Mouse (Mus musculus) embryo, embryonic 10.5 days (tissue): ENCODE data around the gene Atp11a.

Source experiments
- DNase-seq: peaks from one replicate; pipeline ENCODE4 v3.0.0-alpha.2; 2015; ENCODE audit warnings: low spot score

Gene Atp11a

GRCm38 (mm10) chr8:12772319-12772718, 15.5 kb downstream of the Atp11a start:
- DNase-seq = no peak

- no peak for DNase-seq
Measured at GRCm38 (mm10) chr8:12773914-12774313, 17.1 kb downstream of the Atp11a start.

DNA sequence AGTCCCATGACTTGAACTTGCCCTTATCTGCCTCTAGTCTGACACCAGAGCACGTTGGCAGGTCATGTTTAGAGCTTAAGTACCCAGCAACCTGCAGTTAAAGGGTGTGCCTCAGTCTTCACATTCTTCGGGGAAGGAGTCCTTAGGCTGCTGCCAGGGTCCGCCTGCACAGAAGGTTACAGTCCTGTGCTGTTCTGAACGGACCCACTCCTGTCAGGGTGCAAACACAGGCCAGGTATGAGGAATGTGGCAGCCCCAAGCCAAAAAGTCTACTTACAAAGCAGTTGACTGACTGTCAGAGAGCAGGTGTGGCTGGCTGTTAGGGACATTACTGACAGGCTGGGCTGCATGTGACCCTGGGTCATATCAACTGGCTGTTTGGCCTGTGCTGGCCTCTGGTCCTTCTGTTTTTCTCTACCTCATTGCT, 18.1 kb downstream of the Atp11a start:
- no peak for DNase-seq

- no peak for DNase-seq
Measured at GRCm38 (mm10) chr8:12775302-12775975, 18.6 kb downstream of the Atp11a start.

GRCm38 (mm10) chr8:12776166-12776565, 19.4 kb downstream of the Atp11a start:
- no peak for DNase-seq

- DNase-seq = no peak
Measured at GRCm38 (mm10) chr8:12777171-12777570, 20.4 kb downstream of the Atp11a start.

DNA sequence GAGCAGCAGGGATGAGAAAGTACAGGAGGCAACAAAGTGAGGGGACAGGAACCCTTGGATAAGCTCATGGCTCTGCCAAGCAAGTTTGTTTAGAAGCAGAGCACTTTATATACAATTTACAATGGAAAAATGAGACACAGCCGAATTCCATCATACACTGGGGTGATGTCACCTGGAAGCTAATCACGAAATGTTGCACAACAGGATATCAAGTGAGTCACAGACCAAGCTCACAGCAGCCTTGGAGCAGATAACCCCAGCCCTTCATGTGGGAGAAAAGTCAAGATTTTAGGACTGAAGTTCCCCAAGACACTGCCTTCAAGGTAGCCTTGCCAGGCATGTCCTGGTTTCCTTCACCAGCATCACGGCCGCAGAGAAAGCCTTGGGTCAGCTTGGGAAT, 22.7 kb downstream of the Atp11a start:
- no peak for DNase-seq

DNA sequence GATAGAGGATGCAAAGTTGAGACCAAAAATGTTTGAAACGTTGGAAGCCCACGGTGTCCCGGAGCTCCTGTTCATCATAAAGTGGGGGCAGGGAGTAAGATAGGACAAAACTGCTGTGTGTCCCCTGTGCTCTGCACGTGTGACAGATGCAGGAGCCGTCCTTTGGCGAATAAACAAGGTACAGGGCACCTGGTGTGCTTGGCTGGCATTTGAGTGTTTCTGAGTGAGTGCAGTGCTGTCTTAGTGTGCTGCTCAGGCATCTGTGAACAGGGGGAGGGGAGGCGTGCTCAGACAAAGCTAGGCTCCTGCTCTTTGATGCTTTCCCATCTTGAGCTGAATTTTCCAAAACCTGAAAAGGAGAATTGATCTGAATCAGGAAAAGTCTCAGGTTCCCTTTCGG, 28.7 kb downstream of the Atp11a start:
- DNase-seq = no peak

DNA sequence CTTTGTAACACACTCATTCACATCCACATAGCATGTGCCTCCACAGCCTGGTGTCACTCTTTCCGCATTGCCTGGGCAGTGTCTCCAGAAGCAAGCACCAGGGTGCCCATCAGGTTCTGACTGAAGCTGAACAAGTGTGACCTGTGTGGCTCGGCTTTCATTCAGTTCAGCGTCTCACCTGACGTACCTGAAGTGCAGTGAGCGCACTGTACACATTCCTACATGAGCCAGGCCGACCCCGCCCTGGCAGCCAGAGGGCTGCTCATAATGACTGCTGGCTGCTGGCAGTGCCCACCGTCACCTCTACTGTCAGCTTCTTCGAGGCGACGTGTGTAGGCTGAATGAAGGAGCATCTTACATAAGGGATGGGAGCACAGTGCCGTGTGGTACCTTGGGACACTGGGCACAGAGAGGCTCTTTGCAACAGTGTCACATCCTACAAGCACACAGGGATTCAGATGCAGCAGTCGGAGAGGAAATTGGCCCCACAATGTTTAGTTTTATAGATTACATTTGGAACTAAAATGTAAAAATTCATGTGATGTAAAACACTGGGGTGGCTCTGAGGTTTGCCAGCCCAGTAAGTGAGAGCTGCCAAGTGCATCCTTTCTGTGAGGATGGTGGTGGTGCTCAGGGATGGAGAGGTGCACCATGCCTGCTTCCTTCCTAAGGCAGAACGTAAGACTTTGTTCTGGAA, 29.6 kb downstream of the Atp11a start:
- no peak for DNase-seq

DNA sequence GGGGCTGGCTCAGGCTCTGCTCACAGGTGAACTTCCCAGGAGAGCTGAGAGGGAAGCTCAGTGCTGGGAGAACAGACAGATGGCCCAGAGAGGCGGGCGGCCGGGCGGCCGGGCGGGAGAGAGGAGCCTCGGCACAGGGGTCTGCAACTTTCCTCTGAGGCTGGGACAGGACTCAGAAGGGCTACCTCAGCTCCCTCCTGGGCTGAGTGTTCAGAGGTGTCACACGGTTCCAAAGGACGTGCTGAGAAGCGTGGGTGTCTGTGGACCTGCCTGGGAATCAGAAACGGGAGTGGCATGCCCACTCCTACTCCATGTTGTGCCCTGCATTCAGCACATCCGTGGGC, 30.1 kb downstream of the Atp11a start:
- no peak for DNase-seq

DNA sequence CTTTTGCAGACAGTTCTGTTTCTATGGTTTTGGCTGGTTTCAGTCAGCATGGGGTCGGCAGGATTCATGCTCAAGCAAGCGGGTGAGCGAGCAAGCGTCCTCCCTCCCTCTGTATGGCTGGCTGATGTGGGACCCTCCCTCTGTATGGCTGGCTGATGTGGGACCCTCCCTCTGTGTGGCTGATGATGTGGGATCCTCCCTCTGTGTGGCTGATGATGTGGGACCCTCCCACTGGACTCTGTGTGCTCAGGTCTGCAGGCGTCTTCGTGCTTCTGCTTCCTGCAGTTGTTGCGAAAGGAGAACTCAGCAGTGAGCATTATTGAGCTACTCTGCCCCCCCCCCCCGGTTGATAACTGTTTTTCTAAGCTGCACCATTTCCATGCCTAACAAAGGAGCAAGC, 30.6 kb downstream of the Atp11a start:
- DNase-seq = no peak

DNA sequence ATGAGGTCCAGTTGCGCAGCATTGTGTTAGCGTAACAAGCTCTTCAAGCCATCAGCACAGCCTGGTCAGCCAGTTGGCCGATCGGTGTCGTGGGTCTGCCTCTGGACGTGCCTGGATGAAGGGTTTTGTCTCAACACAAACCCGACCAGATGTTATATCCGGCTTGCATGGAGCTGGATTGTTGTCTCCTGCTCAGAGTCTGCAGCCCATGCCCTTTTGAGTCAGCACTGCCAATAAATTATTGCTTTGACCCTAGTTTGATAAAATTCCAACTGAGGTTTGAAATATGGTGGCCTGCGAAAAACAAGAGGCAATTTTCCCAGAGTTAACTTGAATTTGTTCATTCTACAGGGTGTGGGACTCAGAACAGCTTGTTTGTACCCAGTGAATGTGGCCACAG, 31.9 kb downstream of the Atp11a start:
- DNase-seq = no peak

GRCm38 (mm10) chr8:12795011-12795671, 38.3 kb downstream of the Atp11a start:
- DNase-seq = no peak

DNA sequence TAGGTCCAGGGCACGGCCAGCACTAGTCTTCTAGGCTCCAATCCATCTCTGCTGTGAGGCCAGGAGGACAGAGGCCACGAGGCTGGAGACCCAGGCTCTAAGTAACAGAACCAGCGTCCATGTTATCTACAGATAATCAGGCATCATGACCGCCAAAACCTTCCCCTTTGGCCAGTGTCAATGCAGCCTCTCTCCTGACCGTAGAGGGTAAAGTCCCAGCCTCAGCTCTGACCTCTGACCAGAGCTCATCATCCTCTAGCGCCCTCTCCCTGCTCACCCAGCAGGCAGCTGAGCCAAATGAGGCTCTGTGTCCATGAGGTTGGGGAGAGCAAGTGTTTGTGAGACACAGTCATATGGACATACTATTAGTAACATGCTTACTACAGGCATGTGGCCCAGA, 42.3 kb downstream of the Atp11a start:
- DNase-seq = no peak

- DNase-seq = peak; percentile 24
Measured at GRCm38 (mm10) chr8:12799832-12800231, 43.0 kb downstream of the Atp11a start.

DNA sequence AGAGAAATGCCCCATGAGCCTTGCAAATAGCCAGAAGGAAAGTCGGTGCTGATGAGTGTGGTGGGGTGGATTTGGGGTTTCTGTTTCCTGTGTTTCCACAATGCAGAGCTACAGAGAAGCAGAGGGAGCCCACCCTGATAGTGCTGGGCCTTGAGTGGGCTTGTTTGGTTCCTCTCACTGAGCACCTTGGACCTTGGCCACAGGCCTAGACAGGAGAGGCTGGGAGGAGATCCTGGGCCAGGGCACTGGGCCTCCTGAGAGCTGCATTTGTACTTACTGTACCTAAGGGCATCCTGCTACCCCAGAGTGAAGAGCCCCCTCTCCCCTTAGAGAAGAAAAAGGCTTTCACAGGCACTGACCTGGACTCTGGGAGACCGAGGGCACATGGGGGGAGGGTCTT, 43.4 kb downstream of the Atp11a start:
- no peak for DNase-seq

- no peak for DNase-seq
Measured at GRCm38 (mm10) chr8:12801586-12801985, 44.8 kb downstream of the Atp11a start.

- DNase-seq = no peak
Measured at GRCm38 (mm10) chr8:12803121-12803520, 46.3 kb downstream of the Atp11a start.

DNA sequence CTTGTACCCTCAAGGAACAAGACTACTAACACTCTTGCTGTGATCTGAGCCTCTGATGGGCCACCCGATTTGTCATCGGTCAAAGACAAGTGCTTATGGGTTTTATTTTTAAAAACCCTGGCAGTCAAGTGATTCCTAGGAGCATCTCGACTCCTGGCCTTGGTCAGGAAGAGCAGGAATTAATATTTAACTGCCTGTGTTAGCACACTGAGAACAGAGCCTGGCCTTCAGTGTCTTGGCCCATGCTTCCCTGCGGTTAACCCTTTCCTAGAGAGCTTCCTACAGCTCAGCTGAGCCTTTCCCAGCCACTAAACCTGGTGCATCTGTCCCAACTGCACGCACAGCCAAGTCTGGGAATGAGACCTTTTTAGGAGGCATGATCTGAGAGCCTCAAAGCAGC, 48.1 kb downstream of the Atp11a start:
- DNase-seq = no peak

- DNase-seq = no peak
Measured at GRCm38 (mm10) chr8:12805569-12805968, 48.8 kb downstream of the Atp11a start.

DNA sequence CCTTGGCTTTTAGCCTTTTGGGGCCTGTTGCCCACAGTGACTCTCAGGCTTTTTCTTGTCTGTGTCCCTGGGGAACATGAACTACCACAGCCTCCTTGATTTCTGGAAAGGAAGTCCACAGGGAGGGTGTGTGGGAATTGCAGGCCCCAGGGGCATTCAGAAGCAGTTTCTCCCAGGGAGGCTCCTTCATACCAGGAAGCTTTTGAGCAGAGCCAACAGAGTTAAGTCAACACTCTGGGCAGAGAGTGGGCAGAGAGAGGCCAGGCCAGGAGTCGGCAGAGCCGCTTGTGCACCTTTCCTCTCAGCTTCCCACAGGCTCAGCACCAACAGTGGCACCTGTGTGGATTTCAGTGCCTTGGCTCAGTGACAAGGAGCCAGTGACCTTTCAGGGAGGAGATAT, 51.2 kb downstream of the Atp11a start:
- DNase-seq = no peak

- DNase-seq = no peak
Measured at GRCm38 (mm10) chr8:12809516-12809915, 52.7 kb downstream of the Atp11a start.

DNA sequence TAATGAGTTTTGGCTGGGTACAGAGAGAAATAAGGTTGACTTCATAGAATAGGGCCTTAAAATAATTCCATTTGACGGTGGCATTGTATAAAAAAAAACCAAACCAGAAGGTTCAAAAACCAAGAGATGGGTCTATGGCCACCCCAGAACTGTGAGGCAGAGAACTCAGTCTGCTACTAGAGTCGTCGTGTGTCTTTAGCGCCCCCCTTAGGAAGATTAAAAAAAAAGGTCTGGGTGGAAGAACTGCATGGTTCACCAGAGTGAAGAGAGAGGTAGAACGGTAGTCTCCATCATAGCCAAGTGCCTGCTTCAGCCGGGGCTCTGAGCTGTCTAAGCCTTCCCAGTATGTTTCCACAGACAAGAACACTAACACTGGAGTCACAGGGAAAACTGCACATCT, 54.4 kb downstream of the Atp11a start:
- DNase-seq = peak; percentile 53

DNA sequence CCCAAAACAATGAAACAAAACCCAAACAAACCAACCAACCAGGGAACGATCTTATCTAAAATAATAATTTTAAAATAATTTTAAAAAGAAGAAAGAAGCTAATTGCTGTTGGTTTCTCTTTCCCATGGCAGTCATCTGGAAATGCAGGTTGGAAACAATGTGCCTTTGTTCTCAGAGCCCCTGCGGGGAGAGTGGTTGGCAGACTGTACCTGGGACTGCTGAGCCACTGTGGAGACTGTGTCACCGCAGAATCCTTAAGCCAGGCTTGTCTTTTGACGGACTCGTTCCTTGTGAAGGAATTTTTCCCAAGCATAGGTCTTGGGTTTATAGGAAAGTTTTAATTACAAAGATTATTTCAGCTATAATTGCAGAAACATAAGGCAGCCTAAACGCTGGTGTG, 59.6 kb downstream of the Atp11a start:
- no peak for DNase-seq
